Comparison of ENCODE assay signal across 2 mouse cellular contexts in genomic region chr9:92191295-92191694, GRCm38 (mm10).
TF ChIP-seq lines count a peak whose summit lies in the region.

No protein-coding gene starts in this region.

TF ChIP-seq in MEL, 35 proteins besides CTCF, POLR2A, EP300 and RAD21 (continued from another document):
- TF ChIP-seq USF2 (IDR thresholded peaks at IDR 0.05; ENCODE audit: borderline replicate concordance in 1 of 2, insufficient read depth in 1 of 2, low read depth in 1 of 2, low read length in 2 of 2), result peak in 1 of 2 experiments; percentile 50; a peak in 1 of 4 replicates
- TF ChIP-seq ZNF384 (IDR thresholded peaks at IDR 0.05; ENCODE audit: low read depth, low read length), result no peak

TF ChIP-seq in myocyte, 11 proteins besides CTCF, POLR2A, EP300 and RAD21 (continued from another document):
- TF ChIP-seq POLR2AphosphoS2 (IDR thresholded peaks at IDR 0.05; ENCODE audit: insufficient read length, low read depth) (no peak), SRF (IDR thresholded peaks at IDR 0.05; ENCODE audit: control insufficient read depth, insufficient read length, low read depth) (no peak), USF1 (IDR thresholded peaks at IDR 0.05; ENCODE audit: low read depth) (peak; percentile 32), MYOD1 (IDR thresholded peaks at IDR 0.05; ENCODE audit: control insufficient read depth in 1 of 3, insufficient read length in 2 of 3, low read depth in 2 of 3) (no peak)
